Mouse (Mus musculus) spleen, adult 2 months (tissue): ENCODE measurements around the gene Krtdap.

ENCODE experiments used
- CTCF ChIP-seq: fragments of 200-500 bp; IDR thresholded peaks from 2 replicates; pipeline ENCODE4 v1.5.1; 2011; ENCODE audit warnings: mild to moderate bottlenecking, inconsistent platforms; ENCODE audit not compliant: insufficient read depth, insufficient read length, insufficient replicate concordance; ENCODE audit errors: extremely low read depth
- POLR2A ChIP-seq: fragments of 200-500 bp; IDR thresholded peaks from 2 replicates; pipeline ENCODE4 v1.6.1; 2011; ENCODE audit warnings: low read depth, low read length, inconsistent platforms

DNA sequence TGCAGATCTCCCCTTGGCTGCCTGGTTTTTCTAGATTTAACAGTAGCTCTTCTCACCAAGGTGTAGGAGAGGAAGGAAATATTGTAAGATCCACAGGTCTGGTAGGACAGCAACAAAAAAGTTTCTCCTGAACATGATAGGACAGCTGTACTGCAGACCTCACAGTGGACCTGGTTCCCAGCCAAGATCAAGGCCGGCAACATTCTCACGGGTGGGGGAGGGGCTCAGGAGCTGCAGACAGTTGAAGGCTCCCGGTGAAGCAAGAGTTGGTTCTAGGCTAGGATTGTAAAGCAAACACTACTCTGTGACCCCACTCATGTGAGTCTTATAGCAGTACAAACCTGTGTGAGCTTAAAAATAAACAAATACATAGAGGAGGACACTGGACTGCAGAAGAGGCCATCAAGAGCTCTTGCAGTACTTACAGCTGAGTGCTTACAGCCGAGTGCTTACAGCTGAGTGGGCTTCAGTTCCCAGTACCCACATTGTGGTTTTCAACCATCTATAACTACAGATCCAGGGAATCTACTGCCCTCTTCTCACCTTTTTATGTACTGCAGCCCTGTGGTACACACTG is 43.6 kb upstream of the Krtdap start:
- TF ChIP-seq CTCF, result no peak
- TF ChIP-seq POLR2A, result no peak
